Mouse (Mus musculus): Measurements from ENCODE around the gene Slc25a5.

The Slc25a5 gene

GRCm38 (mm10) chrX:36799131-36799879 lies 3.9 kb downstream of the Slc25a5 start:
- no peak for DNase-seq (ENCODE audit: low read depth, low spot score)

GRCm38 (mm10) chrX:36803189-36803588 lies 7.7 kb downstream of the Slc25a5 start:
- DNase-seq (ENCODE audit: low read depth, low spot score) = no peak

- no peak for DNase-seq (ENCODE audit: low read depth, low spot score)
Observed at GRCm38 (mm10) chrX:36804196-36804595, 8.7 kb downstream of the Slc25a5 start.

DNA sequence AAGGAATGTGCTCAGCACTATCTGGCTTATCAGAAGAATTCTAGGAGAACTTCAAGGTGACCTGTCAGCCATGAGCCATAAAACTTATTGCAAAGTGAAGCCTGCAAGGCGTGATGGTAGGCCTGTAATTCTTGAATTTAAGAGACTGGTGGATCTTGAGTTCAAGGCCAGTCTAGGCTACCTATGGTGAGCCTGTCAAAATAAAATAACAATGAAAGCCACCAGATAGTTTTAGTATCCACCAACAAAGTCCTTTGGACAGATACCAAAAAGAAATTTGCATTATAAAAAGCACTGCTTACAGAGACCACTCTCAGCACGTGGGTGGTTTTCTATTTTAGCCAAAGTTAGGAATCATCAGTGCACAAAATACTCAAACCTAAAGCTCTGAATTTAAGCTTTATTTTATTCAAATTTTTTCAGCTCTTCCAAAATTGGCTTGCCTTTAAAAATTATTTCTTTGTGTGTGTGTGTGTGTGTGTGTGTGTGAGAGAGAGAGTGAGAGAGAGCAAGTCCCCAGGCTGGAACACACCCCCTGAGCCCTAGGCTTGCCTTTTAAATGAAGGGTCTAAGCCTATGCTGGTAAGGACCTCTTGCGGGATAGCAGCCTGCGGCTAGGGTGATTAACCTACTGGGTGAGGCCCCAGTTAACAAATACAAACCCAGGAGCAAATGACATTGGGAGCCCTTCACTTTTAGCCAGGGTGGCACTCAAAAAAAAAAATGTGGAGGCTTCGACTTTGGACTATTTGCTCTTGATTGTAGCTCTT lies 10.2 kb downstream of the Slc25a5 start:
- no peak for DNase-seq (ENCODE audit: low read depth, low spot score)

GRCm38 (mm10) chrX:36807360-36808317 lies 12.2 kb downstream of the Slc25a5 start:
- DNase-seq (ENCODE audit: low read depth, low spot score) = peak; percentile 69

DNA sequence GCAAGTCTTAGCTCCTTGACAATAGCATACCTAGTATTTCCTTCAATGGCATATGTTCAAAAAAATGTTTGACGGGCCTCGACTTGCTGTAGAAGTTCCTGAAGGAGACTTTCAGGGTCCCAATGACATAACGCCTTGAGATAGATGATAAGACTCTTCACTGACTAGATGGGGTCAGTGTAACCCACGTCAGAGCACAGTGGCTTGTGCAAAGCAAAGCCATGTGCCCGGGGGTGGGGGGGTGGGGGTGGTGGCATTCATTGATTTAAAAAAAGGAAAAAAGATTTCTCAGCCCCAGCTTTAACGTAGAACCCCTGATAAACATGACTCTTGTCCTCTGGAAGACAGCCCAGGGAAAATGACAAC lies 12.8 kb downstream of the Slc25a5 start:
- DNase-seq (ENCODE audit: low read depth, low spot score) = no peak

- DNase-seq (ENCODE audit: low read depth, low spot score) = no peak
Observed at GRCm38 (mm10) chrX:36811377-36811776, 15.9 kb downstream of the Slc25a5 start.

DNA sequence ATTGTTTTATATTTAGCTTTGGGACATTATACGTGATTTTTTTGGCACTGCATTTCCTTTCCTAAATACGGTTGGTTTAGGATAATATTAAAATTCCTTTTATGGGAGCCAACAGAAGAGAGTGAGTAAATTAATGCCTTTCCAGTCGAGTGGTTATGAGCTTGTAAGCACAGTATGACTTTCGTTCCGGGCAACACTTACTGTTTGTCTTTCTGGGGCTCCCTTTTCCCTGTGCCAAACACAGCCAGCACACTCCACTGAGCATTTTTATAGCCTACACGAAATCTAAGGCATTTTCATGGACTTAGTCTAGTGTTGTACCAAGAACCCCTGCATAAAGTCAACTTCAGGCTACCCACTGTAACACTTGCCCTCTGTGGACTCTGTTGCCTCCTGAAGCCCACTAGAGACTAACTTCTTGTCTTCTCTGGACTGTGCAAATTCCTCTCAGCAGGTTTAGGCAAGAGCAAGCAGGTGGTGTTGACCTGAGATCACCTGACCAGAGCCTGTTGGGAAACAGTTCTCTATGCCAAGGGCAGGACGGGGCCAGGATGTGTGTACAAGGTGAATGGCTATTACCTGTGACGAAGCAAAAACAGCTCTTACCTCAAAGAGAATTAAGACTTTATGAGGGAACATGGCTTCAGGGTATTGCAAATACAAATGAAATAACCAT lies 18.8 kb downstream of the Slc25a5 start:
- DNase-seq (ENCODE audit: low read depth, low spot score) = no peak

- no peak for DNase-seq (ENCODE audit: low read depth, low spot score)
Observed at GRCm38 (mm10) chrX:36815022-36815421, 19.6 kb downstream of the Slc25a5 start.

GRCm38 (mm10) chrX:36815439-36815838 lies 20.0 kb downstream of the Slc25a5 start:
- DNase-seq (ENCODE audit: low read depth, low spot score) = no peak

DNA sequence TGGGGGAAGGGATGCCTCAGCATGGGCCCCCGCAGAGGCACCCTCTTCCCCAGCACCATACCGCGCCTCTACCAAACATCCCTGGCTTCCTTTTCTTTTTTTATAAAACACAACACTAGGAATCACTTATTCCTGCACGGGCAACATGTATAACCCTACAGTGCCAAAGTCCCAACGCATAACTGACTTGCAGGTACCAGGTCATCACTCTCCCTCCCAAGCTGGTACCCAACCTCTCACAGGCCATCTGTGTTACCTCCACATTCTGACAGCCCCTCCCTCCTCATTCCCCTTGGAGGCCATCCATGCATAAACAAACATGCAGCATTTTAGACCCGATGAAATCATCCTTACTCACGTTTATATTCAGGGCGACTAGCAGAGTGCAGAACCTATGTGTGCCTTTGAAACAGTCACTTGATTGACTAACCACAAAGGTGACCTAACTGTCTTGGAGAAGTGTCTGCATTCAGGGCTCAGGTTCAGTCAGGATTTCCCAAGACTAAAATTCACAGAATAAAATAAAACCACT lies 21.0 kb downstream of the Slc25a5 start:
- no peak for DNase-seq (ENCODE audit: low read depth, low spot score)

GRCm38 (mm10) chrX:36816953-36817441 lies 21.5 kb downstream of the Slc25a5 start:
- DNase-seq (ENCODE audit: low read depth, low spot score) = no peak

- DNase-seq (ENCODE audit: low read depth, low spot score) = no peak
Observed at GRCm38 (mm10) chrX:36819575-36819974, 24.1 kb downstream of the Slc25a5 start.

DNA sequence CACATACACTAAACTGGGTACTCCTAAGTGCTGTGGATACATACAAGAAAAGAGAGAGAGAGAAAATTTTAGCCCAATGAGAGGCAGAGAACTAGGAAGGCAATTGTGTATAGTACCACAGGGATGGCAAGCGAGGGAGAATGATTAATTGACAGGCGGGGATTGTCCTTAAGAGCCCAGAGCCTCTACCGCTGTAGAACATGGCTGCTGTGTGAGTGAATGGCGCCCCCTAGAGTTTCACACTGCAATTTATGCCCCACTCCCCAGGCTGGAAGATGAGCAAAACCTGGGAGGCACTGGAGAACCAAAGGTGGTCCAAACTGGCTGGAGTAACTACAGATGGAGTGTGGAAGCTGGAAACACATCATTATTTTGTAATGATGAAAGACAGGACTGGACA lies 24.8 kb downstream of the Slc25a5 start:
- DNase-seq (ENCODE audit: low read depth, low spot score) = peak; percentile 35

DNA sequence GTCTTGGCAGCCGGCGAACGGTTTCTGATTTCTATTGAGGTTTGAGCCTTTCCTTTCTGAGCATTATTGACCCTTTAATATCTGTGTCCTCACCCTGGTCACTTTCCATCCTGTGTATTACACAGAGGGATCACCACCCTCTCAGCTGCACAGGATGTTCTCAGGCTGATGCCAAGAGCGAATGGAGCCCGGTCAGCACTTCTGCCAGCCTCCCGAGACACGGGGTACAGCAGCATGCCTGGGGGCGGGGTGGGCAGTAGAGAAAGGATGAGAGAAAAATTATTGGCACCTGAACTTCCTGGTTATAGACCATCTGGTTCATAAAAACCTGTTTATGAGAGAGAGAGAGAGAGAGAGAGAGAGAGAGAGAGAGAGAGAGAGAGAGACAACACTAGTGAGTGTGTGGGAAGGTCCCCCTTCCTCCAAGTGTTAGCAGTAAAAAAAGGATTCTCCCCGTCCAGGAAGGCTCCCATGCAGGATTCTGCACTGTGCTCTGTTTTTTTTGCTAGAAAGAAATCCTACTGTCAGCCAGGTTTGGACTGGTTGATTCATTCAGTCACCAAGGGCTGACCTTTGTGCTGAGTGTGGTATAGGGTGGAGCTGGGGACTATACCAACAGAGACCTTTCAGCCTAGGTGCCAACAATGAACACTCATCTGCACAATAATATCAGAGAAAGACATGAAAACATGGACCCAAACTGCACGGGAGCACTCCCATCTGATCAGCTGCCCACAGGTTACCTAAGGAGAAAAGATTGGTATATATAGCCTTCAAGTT lies 28.7 kb downstream of the Slc25a5 start:
- no peak for DNase-seq (ENCODE audit: low read depth, low spot score)

DNA sequence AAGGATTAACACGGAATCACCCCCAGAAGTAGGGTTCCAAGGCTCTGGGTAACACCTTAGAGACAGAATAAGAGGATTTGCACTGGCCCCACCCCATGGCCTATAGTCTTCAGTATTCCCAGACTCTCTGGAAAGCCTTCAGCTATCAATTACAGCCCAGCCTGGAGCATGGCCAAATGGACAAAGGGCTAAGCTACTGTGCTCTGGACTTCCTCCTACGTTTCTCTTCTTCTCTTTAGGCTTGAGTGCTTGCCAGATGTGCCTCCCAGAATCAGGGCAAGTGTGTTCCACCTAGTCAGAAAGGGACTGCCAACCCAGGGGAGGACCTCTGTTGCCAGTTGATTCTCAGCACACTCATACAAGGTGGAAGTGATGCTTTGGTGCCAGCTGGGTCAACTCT lies 29.6 kb downstream of the Slc25a5 start:
- DNase-seq (ENCODE audit: low read depth, low spot score) = no peak

DNA sequence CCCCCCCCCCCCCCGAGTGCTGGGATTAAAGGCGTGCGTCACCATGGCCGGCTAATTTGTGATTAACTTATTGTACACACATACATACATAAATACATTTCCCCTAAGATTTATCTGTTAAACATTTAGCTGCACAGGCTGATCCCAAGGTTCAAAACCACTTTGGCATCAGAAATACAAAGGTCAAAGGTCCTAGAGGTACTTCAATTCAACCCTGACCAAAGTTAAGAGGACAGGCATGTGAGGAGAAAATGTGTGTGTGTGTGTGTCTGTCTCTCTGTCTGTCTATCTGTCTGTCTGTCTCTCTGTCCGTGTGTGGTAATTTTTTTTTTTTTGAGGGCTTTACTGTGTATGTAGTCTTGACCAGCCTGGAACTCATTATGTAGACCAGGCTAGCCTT lies 31.4 kb downstream of the Slc25a5 start:
- no peak for DNase-seq (ENCODE audit: low read depth, low spot score)

- no peak for DNase-seq (ENCODE audit: low read depth, low spot score)
Observed at GRCm38 (mm10) chrX:36830271-36830670, 34.8 kb downstream of the Slc25a5 start.

DNA sequence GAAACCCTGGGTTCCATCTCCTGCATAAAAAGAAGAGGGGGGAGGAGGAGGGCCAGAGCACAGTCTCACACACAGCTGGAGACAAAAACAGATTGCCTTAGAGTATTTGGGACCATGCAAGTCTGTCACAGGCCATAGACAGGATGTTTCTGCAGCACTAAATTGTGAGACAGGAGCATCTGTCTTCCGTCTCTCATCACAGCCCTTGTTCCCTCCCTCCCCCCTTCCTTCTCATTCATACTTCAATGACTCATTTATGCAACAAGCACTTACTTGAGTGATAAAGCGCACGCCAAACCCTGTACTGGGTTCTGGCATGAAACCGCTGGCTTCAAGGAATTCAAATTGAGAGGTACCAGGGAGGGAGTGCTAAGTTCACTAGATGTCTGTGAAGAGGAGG lies 36.2 kb downstream of the Slc25a5 start:
- DNase-seq (ENCODE audit: low read depth, low spot score) = no peak

GRCm38 (mm10) chrX:36833397-36834084 lies 38.1 kb downstream of the Slc25a5 start:
- DNase-seq (ENCODE audit: low read depth, low spot score) = peak; percentile 46
